Mouse (Mus musculus) embryonic facial prominence, embryonic 10.5 days (tissue): ENCODE results near the gene Ly6g. TPM values are rescaled to one million over a fixed set of nuclear protein-coding genes. Genes with fewer than 3 reads are reported as not detected.
"Not testable (repeated sequence)": the region's sequence is repeated elsewhere in the genome, so short reads cannot be mapped to it uniquely, and the experiment has no call there.

ENCODE experiments used
- DNase-seq: peaks from one replicate; pipeline ENCODE4 v3.0.0-alpha.2; 2017; ENCODE audit warnings: low spot score
- H3K27ac ChIP-seq: fragments of 300-500 bp; sonication (generic); replicated peaks from 2 replicates; pipeline ENCODE4 v1.5.1; 2016; ENCODE audit warnings: mild to moderate bottlenecking
- H3K27me3 ChIP-seq: fragments of 300-500 bp; sonication (generic); replicated peaks from 2 replicates; pipeline ENCODE4 v1.6.1; 2016; ENCODE audit warnings: low read depth, mild to moderate bottlenecking; ENCODE audit not compliant: poor library complexity, severe bottlenecking
- H3K36me3 ChIP-seq: fragments of 300-500 bp; sonication (generic); replicated peaks from 2 replicates; pipeline ENCODE4 v1.6.1; 2016; ENCODE audit warnings: mild to moderate bottlenecking, moderate library complexity
- H3K4me1 ChIP-seq: fragments of 300-500 bp; sonication (generic); 2 replicates; pipeline ENCODE4 v1.6.1; 2016
- H3K4me3 ChIP-seq: fragments of 300-500 bp; sonication (generic); 2 replicates; pipeline ENCODE4 v1.5.1; 2016; ENCODE audit warnings: mild to moderate bottlenecking, moderate library complexity
- H3K9me3 ChIP-seq: fragments of 300-500 bp; sonication (generic); 2 replicates; pipeline ENCODE4 v1.6.1; 2016; ENCODE audit warnings: mild to moderate bottlenecking
- WGBS: fragments of 180-500 bp; shearing (Covaris S2); methylation state at CpG from one replicate; pipeline ENCODE4 v1.1.7; 2016; 5-methylcytosine and 5-hydroxymethylcytosine counted together
- polyA plus RNA-seq: library from polyadenylated mRNA; unstranded; fragments of >200 nt; fragmentation: Nextera tagmentation; extraction: Ambion mirVana; gene quantifications from 2 replicates; pipeline ENCODE4 v1.2.1, GENCODE M21; 2016

Gene Ly6g
- not detected in 2 replicates for polyA plus RNA-seq

GRCm38 (mm10) chr15:75154940-75155339, at the start of gene Ly6g:
Ly6g (plus strand) TSS chr15:75155240.
- Histone ChIP-seq H3K4me1 (no peaks in the 10 kb centered on the region), H3K27me3 (no peaks in the 10 kb centered on the region), H3K4me3 (no peak within 1 kb of the TSS), H3K9me3 (peaks cover 10% of the 10 kb centered on the region), H3K36me3 (no peaks in the 10 kb centered on the region), H3K27ac (no peak within 1 kb of the TSS)
- WGBS: 87% methylated on average over 1 of the region's 1 CpGs
- DNase-seq: no peak

DNA sequence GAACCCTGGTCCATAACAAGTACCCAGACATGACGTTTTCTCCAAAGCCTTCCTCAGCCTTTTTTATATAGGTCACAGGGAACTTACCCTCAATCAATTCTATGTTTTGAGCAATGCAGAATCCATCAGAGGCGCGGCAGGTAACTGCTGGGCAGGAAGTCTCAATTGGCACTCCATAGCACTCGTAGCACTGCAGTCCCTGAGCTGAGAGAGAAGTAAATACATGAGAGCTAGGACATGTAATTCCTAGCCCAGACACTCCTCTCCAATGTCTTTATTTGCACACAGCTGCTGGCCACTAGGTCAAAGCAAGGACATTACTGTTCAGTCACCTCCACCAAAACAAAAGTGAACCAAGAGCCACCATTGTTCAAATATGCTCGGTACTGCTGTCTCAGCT, 44.6 kb upstream of the Ly6g start:
- not testable (repeated sequence) for H3K27me3 ChIP-seq, H3K4me3 ChIP-seq, H3K4me1 ChIP-seq, H3K36me3 ChIP-seq, DNase-seq, H3K9me3 ChIP-seq, H3K27ac ChIP-seq
- WGBS: 74% methylated on average over 4 of the region's 5 CpGs

DNA sequence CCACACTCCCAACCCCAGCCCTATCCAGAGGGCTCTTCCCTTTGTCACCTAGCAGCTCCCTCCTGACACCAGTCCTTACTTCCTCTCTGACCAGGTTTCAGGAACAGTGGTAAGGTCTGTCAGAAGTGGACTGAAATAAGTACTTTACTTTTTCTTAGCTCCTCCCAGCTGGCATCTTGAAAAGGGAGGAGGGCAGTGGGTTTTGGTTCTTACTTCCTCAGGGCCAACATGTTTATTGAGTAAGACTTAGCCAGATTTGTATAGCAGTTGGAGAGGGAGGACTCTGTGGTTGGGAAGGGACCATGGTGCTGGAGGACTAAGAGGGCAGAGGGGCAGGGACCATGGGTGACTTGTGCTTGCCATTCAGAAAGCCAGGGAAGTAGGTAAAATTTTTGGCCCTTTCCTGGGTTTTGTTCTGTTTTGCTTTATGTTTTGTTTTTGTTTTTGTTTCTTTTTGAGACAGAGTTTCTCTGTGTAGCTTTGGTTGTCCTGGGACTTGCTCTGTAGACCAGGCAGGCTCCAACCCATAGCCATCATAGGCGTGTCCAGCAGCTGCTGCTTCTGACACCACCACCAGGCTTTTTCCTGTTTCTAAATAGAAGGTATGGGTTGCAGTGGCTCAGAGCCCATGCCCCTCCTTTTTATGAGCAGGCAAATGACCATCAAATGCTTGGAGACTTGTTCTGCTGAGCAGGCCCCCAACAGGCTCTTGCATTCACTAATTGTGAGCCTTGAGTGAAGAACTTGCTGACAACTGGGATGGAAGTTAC, 43.0 kb upstream of the Ly6g start, which contains the start of gene Ly6c2:
Ly6c2 (minus strand) TSS at position 110 of the 770 bp plus-strand sequence.
- not testable (repeated sequence) for H3K9me3 ChIP-seq, H3K27me3 ChIP-seq
- WGBS: 92% methylated on average over 1 of the region's 1 CpGs

DNA sequence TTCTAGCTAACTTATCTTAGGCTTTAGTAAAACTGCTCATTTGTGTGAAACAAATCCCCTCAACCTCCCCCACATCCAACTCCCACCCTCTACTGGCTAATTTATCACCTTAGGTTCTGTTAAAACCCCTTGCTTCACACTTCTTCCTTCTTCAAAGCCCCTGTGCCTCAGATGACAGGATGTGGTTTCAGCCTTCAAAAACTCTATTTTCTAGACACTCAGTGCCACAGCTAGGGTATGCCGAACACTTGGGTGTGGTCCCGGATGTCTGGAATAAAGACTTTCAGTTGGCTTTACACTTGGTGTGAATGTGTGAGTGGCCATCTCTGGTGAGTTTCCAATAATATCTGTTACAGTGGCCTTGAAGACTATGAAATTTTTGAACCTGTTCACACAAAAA, 38.5 kb upstream of the Ly6g start:
- no peaks in the 10 kb centered on the region for H3K36me3 ChIP-seq
- H3K27ac ChIP-seq: no peak overlapping the region
- no peaks in the 10 kb centered on the region for H3K9me3 ChIP-seq
- 94% methylated on average over 2 of the region's 2 CpGs for WGBS
- no peak overlapping the region for H3K4me3 ChIP-seq
- no peaks in the 10 kb centered on the region for H3K27me3 ChIP-seq
- no peaks in the 10 kb centered on the region for H3K4me1 ChIP-seq
- no peak for DNase-seq

More for the DNA sequence above, 43.0 kb upstream of the Ly6g start, which contains the start of gene Ly6c2:
- not testable (repeated sequence) for H3K27ac ChIP-seq, H3K4me1 ChIP-seq, H3K4me3 ChIP-seq, H3K36me3 ChIP-seq, DNase-seq

DNA sequence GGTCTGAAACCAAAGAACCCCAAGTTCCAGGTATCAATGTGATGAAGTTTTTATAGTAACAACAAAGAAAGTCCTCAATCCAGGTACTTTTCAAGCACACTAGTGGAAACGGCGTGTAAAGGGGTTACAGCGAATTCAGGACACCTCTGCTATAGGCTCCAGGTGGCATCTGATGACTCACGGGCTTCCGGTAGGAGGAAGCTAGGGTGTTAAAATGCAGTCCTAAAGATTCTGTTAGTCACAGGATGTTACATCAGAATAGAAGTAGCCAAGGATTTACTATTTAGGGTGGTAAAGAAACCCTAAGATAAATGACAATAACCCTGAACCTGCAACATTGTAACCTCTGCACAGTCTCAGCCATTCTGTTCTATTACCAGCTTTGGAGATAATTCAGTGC, 37.6 kb upstream of the Ly6g start:
- DNase-seq, H3K4me3 ChIP-seq, H3K9me3 ChIP-seq, H3K4me1 ChIP-seq, H3K27me3 ChIP-seq, H3K27ac ChIP-seq, H3K36me3 ChIP-seq: not testable (repeated sequence)
- 92% methylated on average over 5 of the region's 5 CpGs for WGBS

GRCm38 (mm10) chr15:75118742-75119141, 36.3 kb upstream of the Ly6g start:
- not testable (repeated sequence) for H3K4me1 ChIP-seq, H3K4me3 ChIP-seq, H3K36me3 ChIP-seq, H3K9me3 ChIP-seq, H3K27me3 ChIP-seq, H3K27ac ChIP-seq
- WGBS: 17% methylated on average over 5 of the region's 7 CpGs
- DNase-seq: peak; percentile 70

- no peaks in the 10 kb centered on the region for H3K27me3 ChIP-seq
- no peaks in the 10 kb centered on the region for H3K4me1 ChIP-seq
- 0 out of 2 replicates have a peak, but pooled peaks cover 1% of the 10 kb centered on the region for H3K9me3 ChIP-seq
- H3K27ac ChIP-seq: no peak overlapping the region
- DNase-seq: peak; percentile 40
- H3K4me3 ChIP-seq: no peak overlapping the region
- H3K36me3 ChIP-seq: no peaks in the 10 kb centered on the region
- 19% methylated on average over 2 of the region's 2 CpGs for WGBS
Measured at GRCm38 (mm10) chr15:75120066-75120465, 35.0 kb upstream of the Ly6g start.

- H3K36me3 ChIP-seq, H3K4me3 ChIP-seq, H3K4me1 ChIP-seq, H3K27me3 ChIP-seq, DNase-seq, H3K9me3 ChIP-seq, H3K27ac ChIP-seq: not testable (repeated sequence)
- 89% methylated on average over 2 of the region's 2 CpGs for WGBS
Measured at GRCm38 (mm10) chr15:75132346-75132745, 22.7 kb upstream of the Ly6g start.

- not testable (repeated sequence) for H3K36me3 ChIP-seq, H3K27ac ChIP-seq, H3K4me1 ChIP-seq, H3K9me3 ChIP-seq, H3K27me3 ChIP-seq, H3K4me3 ChIP-seq, DNase-seq
- 90% methylated on average over 2 of the region's 2 CpGs for WGBS
Measured at GRCm38 (mm10) chr15:75135090-75135783, 19.8 kb upstream of the Ly6g start.

DNA sequence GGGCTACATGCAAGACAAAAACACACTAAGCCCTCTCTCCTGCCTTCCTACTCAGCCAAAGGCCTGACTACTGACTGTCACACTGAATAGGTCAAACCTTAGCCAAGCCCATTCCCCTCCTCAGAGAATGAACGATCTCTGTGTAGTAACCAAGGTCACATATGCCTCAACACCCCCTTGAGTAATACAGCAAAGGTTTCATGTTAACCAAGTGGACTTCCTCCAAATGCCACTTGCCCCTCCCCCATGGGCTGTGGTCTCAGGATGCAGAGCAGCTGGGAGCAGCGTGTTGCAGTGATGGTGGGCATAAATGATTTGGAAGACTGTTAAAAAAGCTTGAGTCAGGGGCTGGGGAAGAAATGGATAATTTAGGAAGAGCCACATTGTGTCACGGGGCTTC, 17.3 kb upstream of the Ly6g start:
- H3K36me3 ChIP-seq, H3K27ac ChIP-seq, DNase-seq, H3K27me3 ChIP-seq, H3K4me1 ChIP-seq, H3K9me3 ChIP-seq, H3K4me3 ChIP-seq: not testable (repeated sequence)
- WGBS: 78% methylated on average over 3 of the region's 3 CpGs

- H3K36me3 ChIP-seq, H3K4me1 ChIP-seq, H3K27me3 ChIP-seq, H3K27ac ChIP-seq, H3K9me3 ChIP-seq, H3K4me3 ChIP-seq: not testable (repeated sequence)
- DNase-seq: peak; percentile 25
- 44% methylated on average over 6 of the region's 6 CpGs for WGBS
Measured at GRCm38 (mm10) chr15:75141812-75142360, 13.2 kb upstream of the Ly6g start.

- Histone ChIP-seq H3K27ac (no peak overlapping the region), H3K27me3 (no peaks in the 10 kb centered on the region), H3K4me1 (no peaks in the 10 kb centered on the region), H3K36me3 (no peaks in the 10 kb centered on the region), H3K4me3 (no peak overlapping the region), H3K9me3 (no peaks in the 10 kb centered on the region)
- WGBS: 75% methylated on average over 3 of the region's 3 CpGs
- no peak for DNase-seq
Measured at GRCm38 (mm10) chr15:75143735-75144134, 11.3 kb upstream of the Ly6g start.

DNA sequence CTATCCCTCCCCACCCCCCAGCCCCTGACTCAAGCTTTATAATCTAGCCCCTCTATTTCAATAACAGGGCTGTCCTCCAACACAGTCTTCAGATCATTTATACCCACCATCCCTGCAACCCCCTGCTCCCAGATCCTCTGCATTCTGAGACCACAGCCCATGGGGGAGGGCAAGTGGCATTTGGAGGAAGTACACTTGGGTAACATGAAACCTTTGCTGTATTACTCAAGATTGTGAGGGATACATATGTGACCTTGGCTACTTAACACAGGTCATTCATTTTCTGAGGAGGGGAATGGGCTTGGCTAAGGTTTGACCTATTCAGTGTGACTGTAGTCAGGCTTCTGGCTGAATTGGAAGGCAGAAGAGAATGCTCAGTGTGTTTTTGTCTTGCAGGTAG, 2.0 kb upstream of the Ly6g start:
- Histone ChIP-seq H3K4me1 (no peaks in the 10 kb centered on the region), H3K9me3 (no peaks in the 10 kb centered on the region; the same call in 1 of the 2 replicates), H3K36me3 (no peaks in the 10 kb centered on the region), H3K4me3 (no peak overlapping the region), H3K27me3 (no peaks in the 10 kb centered on the region), H3K27ac (no peak overlapping the region)
- DNase-seq: no peak
